Mouse (Mus musculus) heart, adult 9 months (tissue): ENCODE data around the gene Rgs8.

Experiments
- DNase-seq, 2 experiments: peaks; one replicate each; pipeline ENCODE4 v3.0.0; 2022; ENCODE audit warnings: low spot score in 2 of 2

Gene Rgs8

GRCm38 (mm10) chr1:153652938-153653623 is at the start of gene Rgs8:
TSS of gene Rgs8 (plus strand) at chr1:153653025.
- DNase-seq: no peak

- DNase-seq: no peak
Observed at GRCm38 (mm10) chr1:153617340-153617830, 35.4 kb upstream of the Rgs8 start.

- no peak for DNase-seq
Observed at GRCm38 (mm10) chr1:153623036-153623435, 29.8 kb upstream of the Rgs8 start.

GRCm38 (mm10) chr1:153632686-153633085 is 20.1 kb upstream of the Rgs8 start:
- no peak for DNase-seq

- DNase-seq: peak; percentile 4 to 8
Observed at GRCm38 (mm10) chr1:153635056-153635455, 17.8 kb upstream of the Rgs8 start.

- peak; percentile 42 to 71 for DNase-seq
Observed at GRCm38 (mm10) chr1:153635521-153635920, 17.3 kb upstream of the Rgs8 start.

- no peak for DNase-seq
Observed at GRCm38 (mm10) chr1:153636821-153637220, 16.0 kb upstream of the Rgs8 start.

- peak; percentile 48 to 72 for DNase-seq
Observed at GRCm38 (mm10) chr1:153641492-153641939, 11.3 kb upstream of the Rgs8 start.

- DNase-seq: peak; percentile 70 to 86
Observed at GRCm38 (mm10) chr1:153641940-153642501, 10.8 kb upstream of the Rgs8 start.

GRCm38 (mm10) chr1:153653674-153654073 is 849 bp downstream of the Rgs8 start:
- no peak for DNase-seq

GRCm38 (mm10) chr1:153659666-153660065 is 6.8 kb downstream of the Rgs8 start:
- no peak for DNase-seq

- DNase-seq: no peak
Observed at GRCm38 (mm10) chr1:153660982-153661688, 8.3 kb downstream of the Rgs8 start.

- no peak for DNase-seq
Observed at GRCm38 (mm10) chr1:153661689-153662002, 8.8 kb downstream of the Rgs8 start.

GRCm38 (mm10) chr1:153662362-153662761 is 9.5 kb downstream of the Rgs8 start:
- DNase-seq: no peak

- no peak for DNase-seq
Observed at GRCm38 (mm10) chr1:153665066-153665715, 12.4 kb downstream of the Rgs8 start.

GRCm38 (mm10) chr1:153666236-153666635 is 13.4 kb downstream of the Rgs8 start:
- DNase-seq: no peak

- no peak for DNase-seq
Observed at GRCm38 (mm10) chr1:153667244-153667727, 14.5 kb downstream of the Rgs8 start.

- no peak for DNase-seq
Observed at GRCm38 (mm10) chr1:153667781-153668180, 15.0 kb downstream of the Rgs8 start.

GRCm38 (mm10) chr1:153669086-153669485 is 16.3 kb downstream of the Rgs8 start:
- DNase-seq: no peak

GRCm38 (mm10) chr1:153669728-153670127 is 16.9 kb downstream of the Rgs8 start:
- DNase-seq: no peak

- no peak for DNase-seq
Observed at GRCm38 (mm10) chr1:153671352-153671751, 18.5 kb downstream of the Rgs8 start.

- DNase-seq: no peak
Observed at GRCm38 (mm10) chr1:153672698-153673097, 19.9 kb downstream of the Rgs8 start.
